Mouse (Mus musculus): ENCODE data around the gene Fgf18. TPM values are rescaled to one million over a fixed set of nuclear protein-coding genes. Genes with fewer than 3 reads are reported as not detected.

Gene Fgf18
- polyA plus RNA-seq, 1 experiment, result 6.6 TPM

DNA sequence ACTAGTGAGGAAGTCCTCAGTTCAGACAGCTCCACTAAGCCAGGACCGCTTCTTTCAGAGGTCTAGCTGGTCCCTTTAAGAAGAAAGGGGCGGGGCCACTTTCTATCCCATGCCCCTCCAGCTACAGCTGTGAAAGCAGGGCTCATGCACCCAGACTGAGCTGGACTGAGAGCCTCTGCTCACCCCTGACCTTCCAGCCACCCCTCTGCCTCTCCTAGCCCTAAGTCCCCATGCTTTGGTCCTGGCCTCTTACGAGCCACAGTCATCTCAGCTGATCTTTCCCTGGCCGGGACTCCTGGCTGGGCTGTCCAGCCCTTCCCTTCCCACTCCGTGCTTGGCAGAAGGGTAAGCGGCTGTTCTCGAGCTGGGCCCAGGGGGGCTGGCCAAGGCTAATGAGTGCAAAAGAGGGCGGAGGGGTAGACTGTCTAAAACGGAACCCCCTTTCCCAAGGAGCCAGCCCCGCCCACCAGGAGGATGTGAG is 47.1 kb downstream of the Fgf18 start:
- no peak for DNase-seq
- no peak for TF ChIP-seq POLR2A (IDR thresholded peaks at IDR 0.05; ENCODE audit: borderline replicate concordance, extremely low read depth, low read depth, low read length)
- no peak for TF ChIP-seq CTCF (IDR thresholded peaks at IDR 0.05; ENCODE audit: insufficient read depth, low read length)
- WGBS, result 21% methylated on average over 10 of the region's 10 CpGs
- Histone ChIP-seq H3K4me3 (replicated peaks; ENCODE audit: extremely low read depth, low read depth, low read length) (no peak overlapping the region), H3K4me1 (ENCODE audit: control insufficient read depth, insufficient read depth, low read length) (no peaks in the 10 kb centered on the region)

DNA sequence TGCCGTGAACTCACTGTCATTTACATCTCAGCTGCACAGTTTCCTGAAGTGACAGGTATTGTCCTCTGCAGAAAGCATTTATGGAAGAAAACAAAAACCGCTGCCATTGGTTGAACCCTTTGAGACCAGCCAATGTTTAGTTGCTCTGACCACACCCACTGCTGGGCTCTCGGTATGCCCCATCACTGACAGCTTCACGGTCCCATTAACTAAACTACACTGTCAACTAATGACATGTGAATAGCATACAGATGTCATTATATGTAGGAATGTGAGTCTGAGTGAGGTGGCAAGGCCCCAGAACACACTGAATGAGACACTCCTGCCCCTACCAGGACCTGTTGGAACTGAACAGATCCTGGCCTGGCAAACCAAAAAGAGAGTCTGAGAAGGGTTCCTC is 47.8 kb downstream of the Fgf18 start:
- 66% methylated on average over 4 of the region's 4 CpGs for WGBS
- Histone ChIP-seq H3K4me3 (replicated peaks; ENCODE audit: extremely low read depth, low read depth, low read length) (no peak overlapping the region), H3K4me1 (ENCODE audit: control insufficient read depth, insufficient read depth, low read length) (no peaks in the 10 kb centered on the region)
- TF ChIP-seq POLR2A (IDR thresholded peaks at IDR 0.05; ENCODE audit: borderline replicate concordance, extremely low read depth, low read depth, low read length), result no peak
- no peak for TF ChIP-seq CTCF (IDR thresholded peaks at IDR 0.05; ENCODE audit: insufficient read depth, low read length)
- no peak for DNase-seq

GRCm38 (mm10) chr11:33098446-33098845 is 48.8 kb downstream of the Fgf18 start:
- H3K4me3 ChIP-seq (replicated peaks; ENCODE audit: extremely low read depth, low read depth, low read length), result no peak overlapping the region
- WGBS, result 79% methylated on average over 12 of the region's 12 CpGs
- no peak for DNase-seq
- no peak for TF ChIP-seq CTCF (IDR thresholded peaks at IDR 0.05; ENCODE audit: insufficient read depth, low read length)
- TF ChIP-seq POLR2A (IDR thresholded peaks at IDR 0.05; ENCODE audit: borderline replicate concordance, extremely low read depth, low read depth, low read length), result no peak
- no peaks in the 10 kb centered on the region for H3K4me1 ChIP-seq (ENCODE audit: control insufficient read depth, insufficient read depth, low read length)

DNA sequence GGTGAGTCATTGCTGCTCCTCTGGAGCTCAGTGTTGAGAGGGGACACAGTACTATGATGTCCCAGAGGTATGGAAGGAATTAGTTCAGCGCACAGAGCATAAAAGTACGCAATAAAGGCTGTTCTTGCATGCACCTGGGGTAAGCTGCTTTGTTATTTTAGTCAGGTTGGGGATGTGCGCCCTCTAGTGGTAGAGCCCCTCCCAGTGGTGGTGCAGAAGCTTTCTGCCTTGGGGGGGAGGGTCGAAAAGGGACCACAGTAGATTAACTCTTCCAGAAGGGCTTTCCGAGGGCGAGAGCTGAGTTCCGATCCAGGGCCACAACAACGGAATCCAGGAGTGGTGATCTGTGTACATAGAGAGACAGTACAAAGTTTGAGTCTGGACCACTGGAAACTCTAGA is 49.3 kb downstream of the Fgf18 start:
- WGBS, result 42% methylated on average over 8 of the region's 8 CpGs
- Histone ChIP-seq H3K4me1 (ENCODE audit: control insufficient read depth, insufficient read depth, low read length) (no peaks in the 10 kb centered on the region), H3K4me3 (replicated peaks; ENCODE audit: extremely low read depth, low read depth, low read length) (no peak overlapping the region)
- DNase-seq, result peak; percentile 43
- TF ChIP-seq POLR2A (IDR thresholded peaks at IDR 0.05; ENCODE audit: borderline replicate concordance, extremely low read depth, low read depth, low read length) (no peak), CTCF (IDR thresholded peaks at IDR 0.05; ENCODE audit: insufficient read depth, low read length) (peak; percentile 67)

- DNase-seq, result no peak
- 66% methylated on average over 6 of the region's 6 CpGs for WGBS
- no peak for TF ChIP-seq POLR2A (IDR thresholded peaks at IDR 0.05; ENCODE audit: borderline replicate concordance, extremely low read depth, low read depth, low read length)
- no peak for TF ChIP-seq CTCF (IDR thresholded peaks at IDR 0.05; ENCODE audit: insufficient read depth, low read length)
- H3K4me1 ChIP-seq (ENCODE audit: control insufficient read depth, insufficient read depth, low read length), result no peaks in the 10 kb centered on the region
- no peak overlapping the region for H3K4me3 ChIP-seq (replicated peaks; ENCODE audit: extremely low read depth, low read depth, low read length)
Observed at GRCm38 (mm10) chr11:33089856-33090255, 57.3 kb downstream of the Fgf18 start.

GRCm38 (mm10) chr11:33088181-33088580 is 59.0 kb downstream of the Fgf18 start:
- WGBS, result 21% methylated on average over 1 of the region's 1 CpGs
- TF ChIP-seq POLR2A (IDR thresholded peaks at IDR 0.05; ENCODE audit: borderline replicate concordance, extremely low read depth, low read depth, low read length) (no peak), CTCF (IDR thresholded peaks at IDR 0.05; ENCODE audit: insufficient read depth, low read length) (no peak)
- H3K4me3 ChIP-seq (replicated peaks; ENCODE audit: extremely low read depth, low read depth, low read length), result no peak overlapping the region
- no peak for DNase-seq
- H3K4me1 ChIP-seq (ENCODE audit: control insufficient read depth, insufficient read depth, low read length), result no peaks in the 10 kb centered on the region

- DNase-seq, result no peak
- no peak for TF ChIP-seq CTCF (IDR thresholded peaks at IDR 0.05; ENCODE audit: insufficient read depth, low read length)
- TF ChIP-seq POLR2A (IDR thresholded peaks at IDR 0.05; ENCODE audit: borderline replicate concordance, extremely low read depth, low read depth, low read length), result no peak
- WGBS, result 95% methylated on average over 1 of the region's 1 CpGs
- Histone ChIP-seq H3K4me3 (replicated peaks; ENCODE audit: extremely low read depth, low read depth, low read length) (no peak overlapping the region), H3K4me1 (ENCODE audit: control insufficient read depth, insufficient read depth, low read length) (no peaks in the 10 kb centered on the region)
Observed at GRCm38 (mm10) chr11:33086046-33086445, 61.2 kb downstream of the Fgf18 start.

DNA sequence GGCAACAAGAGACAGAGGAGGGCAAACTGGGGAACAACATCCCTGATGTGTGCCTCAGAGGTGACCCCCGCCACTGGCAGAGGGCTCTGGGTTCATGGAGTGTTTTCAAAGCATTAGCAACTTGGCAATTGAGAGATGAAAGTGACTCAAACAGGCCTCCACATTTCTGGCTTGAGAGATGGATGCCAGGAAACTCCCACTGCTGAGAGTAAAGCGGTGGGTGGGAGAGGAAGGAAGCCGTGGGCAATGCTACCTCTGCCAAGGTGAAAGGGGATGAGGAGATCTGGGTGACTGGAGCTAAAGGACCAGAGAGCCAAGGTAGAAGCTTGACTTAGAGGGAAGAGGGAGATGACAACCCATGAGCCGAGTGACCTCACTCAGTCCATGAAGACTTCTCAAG is 61.7 kb downstream of the Fgf18 start:
- Histone ChIP-seq H3K4me1 (ENCODE audit: control insufficient read depth, insufficient read depth, low read length) (no peaks in the 10 kb centered on the region), H3K4me3 (replicated peaks; ENCODE audit: extremely low read depth, low read depth, low read length) (no peak overlapping the region)
- DNase-seq, result no peak
- no peak for TF ChIP-seq POLR2A (IDR thresholded peaks at IDR 0.05; ENCODE audit: borderline replicate concordance, extremely low read depth, low read depth, low read length)
- WGBS, result 71% methylated on average over 4 of the region's 4 CpGs

GRCm38 (mm10) chr11:33085054-33085453 is 62.1 kb downstream of the Fgf18 start:
- no peak for DNase-seq
- no peaks in the 10 kb centered on the region for H3K4me1 ChIP-seq (ENCODE audit: control insufficient read depth, insufficient read depth, low read length)
- H3K4me3 ChIP-seq (replicated peaks; ENCODE audit: extremely low read depth, low read depth, low read length), result no peak overlapping the region
- TF ChIP-seq CTCF (IDR thresholded peaks at IDR 0.05; ENCODE audit: insufficient read depth, low read length) (no peak), POLR2A (IDR thresholded peaks at IDR 0.05; ENCODE audit: borderline replicate concordance, extremely low read depth, low read depth, low read length) (no peak)
- WGBS, result 91% methylated on average over 3 of the region's 3 CpGs

DNA sequence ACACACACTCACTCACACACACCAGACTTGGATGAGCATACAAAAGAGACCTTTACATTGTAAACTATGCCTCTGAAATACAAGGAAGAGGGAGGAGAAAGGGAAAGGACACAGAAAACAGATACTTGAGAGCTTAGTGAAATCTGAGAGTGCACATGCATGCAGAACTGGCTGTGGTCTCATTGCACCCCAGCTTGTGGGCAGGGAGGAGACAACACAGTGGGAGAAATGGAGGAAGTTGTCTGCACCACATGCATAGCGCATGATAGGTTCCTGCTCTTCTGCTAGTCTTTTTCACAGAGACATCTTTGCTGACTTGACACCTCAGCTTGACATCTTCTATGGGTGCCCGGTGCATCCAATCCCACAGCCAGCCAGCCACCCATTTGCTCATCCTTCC is 63.2 kb downstream of the Fgf18 start:
- DNase-seq, result no peak
- WGBS, result 76% methylated on average over 2 of the region's 2 CpGs
- no peak overlapping the region for H3K4me3 ChIP-seq (replicated peaks; ENCODE audit: extremely low read depth, low read depth, low read length)
- H3K4me1 ChIP-seq (ENCODE audit: control insufficient read depth, insufficient read depth, low read length), result no peaks in the 10 kb centered on the region
- TF ChIP-seq POLR2A (IDR thresholded peaks at IDR 0.05; ENCODE audit: borderline replicate concordance, extremely low read depth, low read depth, low read length), result no peak
- TF ChIP-seq CTCF (IDR thresholded peaks at IDR 0.05; ENCODE audit: insufficient read depth, low read length), result no peak
